Mouse (Mus musculus): ENCODE measurements around the gene Taf12. TPM values are rescaled to one million over a fixed set of nuclear protein-coding genes. Genes with fewer than 3 reads are reported as not detected.
"Not testable (repeated sequence)": the region's sequence is repeated elsewhere in the genome, so short reads cannot be mapped to it uniquely, and the experiment has no call there.

Gene Taf12
- polyA plus RNA-seq, 1 experiment from 2014 or later: 27.8 TPM

GRCm38 (mm10) chr4:132266835-132267349 is 7.3 kb upstream of the Taf12 start:
- no peak overlapping the region for H3K27ac ChIP-seq (ENCODE audit: low read depth)
- TF ChIP-seq CTCF (IDR thresholded peaks at IDR 0.05; ENCODE audit: low read depth): no peak
- TF ChIP-seq EP300 (IDR thresholded peaks at IDR 0.05; ENCODE audit: low read depth): no peak

GRCm38 (mm10) chr4:132268871-132269739 is 5.1 kb upstream of the Taf12 start:
- no peak for ATAC-seq
- peaks cover 16% of the 10 kb centered on the region for H3K4me1 ChIP-seq (ENCODE audit: insufficient read depth)
- TF ChIP-seq EP300 (IDR thresholded peaks at IDR 0.05; ENCODE audit: low read depth): no peak
- peak; percentile 67 for TF ChIP-seq CTCF (IDR thresholded peaks at IDR 0.05; ENCODE audit: low read depth)
- no peak overlapping the region; the same call in 1 of the 2 replicates for H3K9ac ChIP-seq (replicated peaks)
- H3K9me3 ChIP-seq (ENCODE audit: low read length): no peaks in the 10 kb centered on the region
- peak overlapping the region; percentile 90 for H3K27ac ChIP-seq (ENCODE audit: low read depth)
- H3K4me3 ChIP-seq (ENCODE audit: low read depth, low read length): no peak overlapping the region
- H3K4me2 ChIP-seq (ENCODE audit: low read depth, low read length): no peak overlapping the region
- no peaks in the 10 kb centered on the region for H3K27me3 ChIP-seq (ENCODE audit: insufficient read depth, low read length)
- no peaks in the 10 kb centered on the region for H3K36me3 ChIP-seq (replicated peaks; ENCODE audit: insufficient read depth, low read length)
- DNase-seq: no peak
- WGBS (ENCODE audit: insufficient replicate concordance): 8% methylated on average over 6 of the region's 6 CpGs

More at GRCm38 (mm10) chr4:132266835-132267349, 7.3 kb upstream of the Taf12 start:
- Histone ChIP-seq H3K9me3 (ENCODE audit: low read length) (no peaks in the 10 kb centered on the region), H3K4me1 (ENCODE audit: insufficient read depth) (peaks cover 10% of the 10 kb centered on the region), H3K4me2 (ENCODE audit: low read depth, low read length) (no peak overlapping the region), H3K9ac (replicated peaks) (no peak overlapping the region), H3K27me3 (ENCODE audit: insufficient read depth, low read length) (no peaks in the 10 kb centered on the region), H3K36me3 (replicated peaks; ENCODE audit: insufficient read depth, low read length) (no peaks in the 10 kb centered on the region), H3K4me3 (ENCODE audit: low read depth, low read length) (no peak overlapping the region)
- 73% methylated on average over 3 of the region's 3 CpGs for WGBS (ENCODE audit: insufficient replicate concordance)
- DNase-seq: no peak
- no peak for ATAC-seq

GRCm38 (mm10) chr4:132269740-132270560 is 4.2 kb upstream of the Taf12 start:
- ATAC-seq: peak; percentile 78
- peak; percentile 91 for TF ChIP-seq EP300 (IDR thresholded peaks at IDR 0.05; ENCODE audit: low read depth)
- peak; percentile 75 for TF ChIP-seq CTCF (IDR thresholded peaks at IDR 0.05; ENCODE audit: low read depth)
- Histone ChIP-seq H3K4me1 (ENCODE audit: insufficient read depth) (peaks cover 16% of the 10 kb centered on the region), H3K9ac (replicated peaks) (peak overlapping the region; percentile 65), H3K4me3 (ENCODE audit: low read depth, low read length) (peak overlapping the region; percentile 24), H3K9me3 (ENCODE audit: low read length) (no peaks in the 10 kb centered on the region), H3K4me2 (ENCODE audit: low read depth, low read length) (peak overlapping the region; percentile 67), H3K36me3 (replicated peaks; ENCODE audit: insufficient read depth, low read length) (no peaks in the 10 kb centered on the region), H3K27ac (ENCODE audit: low read depth) (peak overlapping the region; percentile 90), H3K27me3 (ENCODE audit: insufficient read depth, low read length) (no peaks in the 10 kb centered on the region)
- under 1% methylated on average over 35 of the region's 35 CpGs for WGBS (ENCODE audit: insufficient replicate concordance)
- peak; percentile 87 for DNase-seq

DNA sequence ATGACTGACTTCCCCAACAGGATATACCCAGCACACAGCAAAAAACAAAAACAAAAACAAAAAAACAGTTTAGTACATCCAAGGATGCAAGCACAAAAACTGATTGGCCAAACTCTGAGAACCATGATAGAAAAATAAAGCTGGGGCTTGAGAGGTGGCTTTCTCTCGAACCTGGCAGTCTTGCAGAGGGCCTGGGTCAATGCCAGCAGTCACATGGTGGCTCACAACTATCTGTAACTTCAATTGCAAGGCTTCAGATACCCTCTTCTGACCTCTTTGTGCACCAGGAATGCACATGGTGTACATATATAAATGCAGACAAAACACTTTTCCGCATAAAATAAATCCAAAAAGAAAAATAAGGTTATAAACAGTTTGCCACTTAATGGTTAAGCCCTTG is 1.0 kb upstream of the Taf12 start:
- H3K36me3 ChIP-seq (replicated peaks; ENCODE audit: insufficient read depth, low read length): no peaks in the 10 kb centered on the region
- TF ChIP-seq CTCF (IDR thresholded peaks at IDR 0.05; ENCODE audit: low read depth) (no peak), EP300 (IDR thresholded peaks at IDR 0.05; ENCODE audit: low read depth) (no peak)
- peaks cover 21% of the 10 kb centered on the region for H3K4me1 ChIP-seq (ENCODE audit: insufficient read depth)
- H3K9me3 ChIP-seq (ENCODE audit: low read length): no peaks in the 10 kb centered on the region
- H3K27ac ChIP-seq (ENCODE audit: low read depth): no peak overlapping the region
- no peak for ATAC-seq
- peak overlapping the region; percentile 91; the same call in 1 of the 2 replicates for H3K9ac ChIP-seq (replicated peaks)
- no peaks in the 10 kb centered on the region for H3K27me3 ChIP-seq (ENCODE audit: insufficient read depth, low read length)
- H3K4me2 ChIP-seq (ENCODE audit: low read depth, low read length): peak overlapping the region; percentile 78
- DNase-seq: no peak
- peak overlapping the region; percentile 79; the same call in 1 of the 2 replicates for H3K4me3 ChIP-seq (ENCODE audit: low read depth, low read length)
- WGBS (ENCODE audit: insufficient replicate concordance): 36% methylated on average over 2 of the region's 2 CpGs

DNA sequence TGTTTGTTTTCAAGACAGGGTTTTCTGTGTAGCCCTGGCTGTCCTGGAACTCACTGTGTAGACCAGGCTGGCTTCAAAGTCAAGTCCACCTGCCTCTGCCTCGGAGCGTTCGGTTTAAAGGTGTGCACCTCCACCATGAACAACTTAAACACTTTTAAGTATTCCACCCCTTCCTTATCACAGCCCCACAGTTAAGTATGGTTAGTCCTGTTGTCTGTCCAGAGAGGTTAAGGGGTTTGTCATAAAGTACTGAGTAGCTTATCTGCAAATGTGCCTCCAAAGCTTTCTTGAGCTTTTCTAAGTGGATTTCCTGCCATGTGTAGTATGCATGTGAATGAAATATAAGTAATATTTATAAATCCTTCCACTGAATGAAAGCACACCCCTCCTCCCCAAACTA is 1.8 kb downstream of the Taf12 start:
- DNase-seq (no peak), ATAC-seq (no peak)
- H3K4me1 ChIP-seq (ENCODE audit: insufficient read depth): peaks cover 18% of the 10 kb centered on the region
- H3K9me3 ChIP-seq (ENCODE audit: low read length): no peaks in the 10 kb centered on the region
- no peak overlapping the region for H3K27ac ChIP-seq (ENCODE audit: low read depth)
- H3K4me2 ChIP-seq (ENCODE audit: low read depth, low read length): peak overlapping the region; percentile 78
- 0 out of 2 replicates have a peak overlapping the region, but pooled peaks have one; percentile 14 for H3K4me3 ChIP-seq (ENCODE audit: low read depth, low read length)
- TF ChIP-seq CTCF (IDR thresholded peaks at IDR 0.05; ENCODE audit: low read depth) (no peak), EP300 (IDR thresholded peaks at IDR 0.05; ENCODE audit: low read depth) (no peak)
- H3K27me3 ChIP-seq (ENCODE audit: insufficient read depth, low read length): no peaks in the 10 kb centered on the region
- WGBS (ENCODE audit: insufficient replicate concordance): 59% methylated on average over 3 of the region's 3 CpGs
- no peak overlapping the region; the same call in 1 of the 2 replicates for H3K9ac ChIP-seq (replicated peaks)
- H3K36me3 ChIP-seq (replicated peaks; ENCODE audit: insufficient read depth, low read length): peaks cover 4% of the 10 kb centered on the region

DNA sequence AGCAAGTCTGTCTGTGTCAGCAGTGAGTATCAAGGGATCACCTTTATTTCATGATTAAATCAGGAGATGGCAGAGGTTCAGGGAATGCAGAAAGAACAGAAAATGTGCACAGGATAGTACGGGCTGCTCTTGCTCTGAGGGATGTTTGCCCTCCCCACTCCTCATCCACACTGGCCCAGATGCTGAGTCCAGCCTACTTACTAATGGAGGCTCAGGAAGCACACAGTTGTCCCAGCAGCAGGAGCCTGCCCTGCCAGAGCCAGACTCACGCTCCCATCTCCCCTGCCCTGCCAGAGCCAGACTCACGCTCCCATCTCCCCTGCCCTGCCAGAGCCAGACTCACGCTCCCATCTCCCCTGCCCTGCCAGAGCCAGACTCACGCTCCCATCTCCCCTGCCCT is 14.7 kb downstream of the Taf12 start:
- WGBS (ENCODE audit: insufficient replicate concordance): 93% methylated on average over 3 of the region's 5 CpGs
- H3K36me3 ChIP-seq (replicated peaks; ENCODE audit: insufficient read depth, low read length): peaks cover 37% of the 10 kb centered on the region

More for the DNA sequence above, 14.7 kb downstream of the Taf12 start:
- not testable (repeated sequence) for H3K4me1 ChIP-seq (ENCODE audit: insufficient read depth); H3K4me3 ChIP-seq (ENCODE audit: low read depth, low read length); H3K4me2 ChIP-seq (ENCODE audit: low read depth, low read length); H3K9ac ChIP-seq (replicated peaks); H3K9me3 ChIP-seq (ENCODE audit: low read length); H3K27ac ChIP-seq (ENCODE audit: low read depth); H3K27me3 ChIP-seq (ENCODE audit: insufficient read depth, low read length); ATAC-seq; DNase-seq

All from liver, postnatal 0 days (tissue).